Mouse (Mus musculus) liver, postnatal 0 days (tissue): ENCODE measurements at regions not wholly inside any gene's neighbourhood (a gene's known extent, or its start where the extent isn't known, plus 50 kb on each side); places are given as distances from the start of the nearest gene placed in this dataset.

Experiments
- CTCF ChIP-seq: sonication (generic); IDR thresholded peaks from 2 replicates; pipeline ENCODE4 v1.5.1; 2016; ENCODE audit warnings: antibody characterized with exemption, low read depth
- EP300 ChIP-seq: IDR thresholded peaks from 2 replicates; pipeline ENCODE4 v1.6.1; 2016; ENCODE audit warnings: antibody characterized with exemption, low read depth, mild to moderate bottlenecking

- TF ChIP-seq CTCF: no peak
- no peak for TF ChIP-seq EP300
Measured at GRCm38 (mm10) chr4:142554716-142555115, 315.5 kb upstream of the Kazn start.
